20 mouse cellular contexts compared by ENCODE assay signal in the genomic region with DNA sequence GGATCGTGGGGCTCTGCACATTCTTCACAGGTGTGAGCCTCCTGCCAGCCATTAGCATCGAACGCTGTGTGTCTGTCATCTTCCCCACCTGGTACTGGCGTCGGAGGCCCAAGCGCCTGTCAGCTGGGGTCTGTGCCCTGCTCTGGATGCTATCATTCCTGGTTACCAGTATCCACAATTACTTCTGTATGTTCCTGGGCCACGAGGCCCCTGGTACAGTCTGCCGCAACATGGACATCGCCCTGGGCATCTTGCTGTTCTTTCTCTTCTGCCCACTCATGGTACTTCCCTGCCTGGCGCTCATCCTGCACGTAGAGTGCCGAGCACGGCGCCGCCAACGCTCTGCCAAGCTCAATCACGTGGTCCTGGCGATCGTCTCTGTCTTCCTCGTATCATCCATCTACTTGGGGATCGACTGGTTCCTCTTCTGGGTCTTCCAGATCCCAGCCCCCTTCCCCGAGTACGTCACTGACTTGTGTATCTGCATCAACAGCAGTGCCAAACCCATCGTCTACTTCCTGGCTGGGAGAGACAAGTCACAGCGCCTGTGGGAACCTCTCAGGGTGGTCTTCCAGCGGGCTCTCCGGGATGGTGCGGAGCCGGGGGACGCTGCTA. TPM values are rescaled to one million over a fixed set of nuclear protein-coding genes. Genes with fewer than 3 reads are reported as not detected.
DNase-seq lines count a peak whose midpoint lies in the region; ATAC-seq and TF ChIP-seq lines count a peak whose summit lies in the region.
"Had no signal": no experiment of that assay in that cellular context is flagged by ENCODE, and none has a peak within 500 bp of the region (broad histone marks: within the 10 kb centered on the region; RNA-seq: fewer than 3 reads in every experiment).

No protein-coding gene starts in this region.

- peak overlapping the region; percentile 30 for H3K4me3 ChIP-seq in E14TG2a.4 (replicated peaks; ENCODE audit: low read length)
- no peak overlapping the region for H3K4me3 ChIP-seq in midbrain, embryonic 14.5 days (replicated peaks; ENCODE audit: low read depth, low read length)
- H3K4me3 ChIP-seq: forebrain, embryonic 15.5 days; liver, embryonic 12.5 days; neural tube, embryonic 15.5 days; stomach, embryonic 15.5 days had no signal

- H3K9me3 ChIP-seq in E14TG2a.4 (ENCODE audit: low read length): no peaks in the 10 kb centered on the region
- no peaks in the 10 kb centered on the region for H3K9me3 ChIP-seq in midbrain, embryonic 14.5 days (ENCODE audit: control insufficient read depth, low read length)
- H3K9me3 ChIP-seq: forebrain, embryonic 15.5 days; liver, embryonic 12.5 days; neural tube, embryonic 15.5 days; stomach, embryonic 15.5 days had no signal

- intact Hi-C loops in left cerebral cortex, postnatal 14 days (cut with DNase I): no loop called here

- H3K36me3 ChIP-seq in E14TG2a.4 (ENCODE audit: insufficient read depth, low read length): no peaks in the 10 kb centered on the region
- no peaks in the 10 kb centered on the region for H3K36me3 ChIP-seq in midbrain, embryonic 14.5 days (ENCODE audit: control insufficient read depth, insufficient read depth, low read length)
- H3K36me3 ChIP-seq: forebrain, embryonic 15.5 days; liver, embryonic 12.5 days; neural tube, embryonic 15.5 days; stomach, embryonic 15.5 days had no signal

- 84% methylated on average over 30 of the region's 30 CpGs for WGBS in midbrain, embryonic 14.5 days

- H3K4me1 ChIP-seq in E14TG2a.4 (replicated peaks; ENCODE audit: low read depth, low read length): peaks cover 22% of the 10 kb centered on the region
- no peaks in the 10 kb centered on the region for H3K4me1 ChIP-seq in midbrain, embryonic 14.5 days (ENCODE audit: control insufficient read depth, insufficient read depth, low read length)
- H3K4me1 ChIP-seq: forebrain, embryonic 15.5 days; neural tube, embryonic 15.5 days; stomach, embryonic 15.5 days had no signal

- peaks cover 25% of the 10 kb centered on the region for H3K27me3 ChIP-seq in E14TG2a.4 (ENCODE audit: insufficient read depth, low read length)
- no peaks in the 10 kb centered on the region for H3K27me3 ChIP-seq in midbrain, embryonic 14.5 days (ENCODE audit: control insufficient read depth, insufficient read depth, low read length)
- H3K27me3 ChIP-seq: forebrain, embryonic 15.5 days; neural tube, embryonic 15.5 days; stomach, embryonic 15.5 days had no signal

- no peak for TF ChIP-seq CTCF in E14TG2a.4 (conservative IDR thresholded peaks at IDR 0.05; ENCODE audit: low read length)

- no peak overlapping the region for H3K9ac ChIP-seq in midbrain, embryonic 14.5 days (replicated peaks; ENCODE audit: low read length)
- H3K9ac ChIP-seq: forebrain, embryonic 15.5 days; liver, embryonic 12.5 days; neural tube, embryonic 15.5 days; stomach, embryonic 15.5 days had no signal

- no peak overlapping the region for H3K4me2 ChIP-seq in midbrain, embryonic 14.5 days (ENCODE audit: low read length)
- H3K4me2 ChIP-seq: forebrain, embryonic 15.5 days; liver, embryonic 12.5 days; neural tube, embryonic 15.5 days; stomach, embryonic 15.5 days had no signal

- no peak for ATAC-seq in cerebellum, adult (ENCODE audit: insufficient number of reproducible peaks, low FRiP score, low TSS enrichment)
- ATAC-seq in midbrain, embryonic 14.5 days (ENCODE audit: low FRiP score, low TSS enrichment): no peak
- ATAC-seq: forebrain, embryonic 15.5 days; intestine, embryonic 16.5 days; liver, embryonic 12.5 days had no signal

- peak; percentile 75 for DNase-seq in cerebellum, adult 11-12 months
- DNase-seq in left cerebral cortex, postnatal 14 days (ENCODE audit: low spot score in 2 of 2): peak; percentile 9 to 22
- no peak for DNase-seq in left cerebral cortex, adult 18-20 months (ENCODE audit: low spot score in 2 of 2)
- peak; percentile 78 for DNase-seq in cerebellum, adult 9-11 months
- no peak for DNase-seq in embryo, embryonic 11 days
- DNase-seq in midbrain, embryonic 14.5 days: no peak
- DNase-seq: lung, postnatal 14 days; right cerebral cortex, adult 18-20 months; thymus, postnatal 14 days had no signal

- H3K27ac ChIP-seq in midbrain, embryonic 14.5 days (replicated peaks; ENCODE audit: low read depth, low read length): no peak overlapping the region
- H3K27ac ChIP-seq: forebrain, embryonic 15.5 days; kidney, postnatal 0 days; liver, embryonic 12.5 days; neural tube, embryonic 15.5 days; stomach, embryonic 15.5 days had no signal

RNA-seq across cellular contexts. Expression of gene Mrgprd, which starts 6.5 kb away (rescaled TPM):
- total RNA-seq in left cerebral cortex, postnatal 14 days (2021): not detected
- total RNA-seq in left cerebral cortex, adult 18-20 months (2021): not detected
- polyA plus RNA-seq in midbrain, embryonic 14.5 days (2014; fragmentation: Nextera tagmentation; extraction: Ambion mirVana): not detected in 2 replicates
- total RNA-seq: hematopoietic stem cell, adult 5-6 weeks; layer of hippocampus, postnatal 10 days; left cerebral cortex, postnatal 36 days had no signal
- polyA plus RNA-seq: forebrain, embryonic 15.5 days; intestine, embryonic 16.5 days; kidney, postnatal 0 days; liver, embryonic 12.5 days; stomach, embryonic 15.5 days had no signal

RNA-seq across cellular contexts. Expression of gene Mrgprf, which starts 7.5 kb away (rescaled TPM):
- 1 to 10 TPM; 2.1 to 2.2 TPM for total RNA-seq in left cerebral cortex, postnatal 14 days (2021)
- 1 to 10 TPM; 1.7 to 1.8 TPM for total RNA-seq in left cerebral cortex, adult 18-20 months (2021)
- 3.5 TPM in 1 of 2 replicates, not detected in the other for polyA plus RNA-seq in midbrain, embryonic 14.5 days (2014; fragmentation: Nextera tagmentation; extraction: Ambion mirVana)
- total RNA-seq: hematopoietic stem cell, adult 5-6 weeks had no signal
- polyA plus RNA-seq: liver, embryonic 12.5 days had no signal

RNA-seq across cellular contexts. Expression of gene Tpcn2, which starts 24.4 kb away (rescaled TPM):
- total RNA-seq in left cerebral cortex, postnatal 14 days (2021): 1 to 10 TPM; 3.4 to 3.6 TPM
- total RNA-seq in left cerebral cortex, adult 18-20 months (2021): 1 to 10 TPM; 4.8 to 5.4 TPM
- polyA plus RNA-seq in midbrain, embryonic 14.5 days (2014; fragmentation: Nextera tagmentation; extraction: Ambion mirVana): 0.70 and 1.4 TPM in 2 replicates

Comparison
In these comparisons a context has a peak if more than half of its experiments do, and no peak if none do; other contexts are left out.
1. DNase-seq: peak in cerebellum, adult 11-12 months (single experiment), left cerebral cortex, postnatal 14 days (2 of 2) and cerebellum, adult 9-11 months (single experiment); none in left cerebral cortex, adult 18-20 months (0 of 2), embryo, embryonic 11 days (single experiment) and midbrain, embryonic 14.5 days (single experiment).